In the genomic region with DNA sequence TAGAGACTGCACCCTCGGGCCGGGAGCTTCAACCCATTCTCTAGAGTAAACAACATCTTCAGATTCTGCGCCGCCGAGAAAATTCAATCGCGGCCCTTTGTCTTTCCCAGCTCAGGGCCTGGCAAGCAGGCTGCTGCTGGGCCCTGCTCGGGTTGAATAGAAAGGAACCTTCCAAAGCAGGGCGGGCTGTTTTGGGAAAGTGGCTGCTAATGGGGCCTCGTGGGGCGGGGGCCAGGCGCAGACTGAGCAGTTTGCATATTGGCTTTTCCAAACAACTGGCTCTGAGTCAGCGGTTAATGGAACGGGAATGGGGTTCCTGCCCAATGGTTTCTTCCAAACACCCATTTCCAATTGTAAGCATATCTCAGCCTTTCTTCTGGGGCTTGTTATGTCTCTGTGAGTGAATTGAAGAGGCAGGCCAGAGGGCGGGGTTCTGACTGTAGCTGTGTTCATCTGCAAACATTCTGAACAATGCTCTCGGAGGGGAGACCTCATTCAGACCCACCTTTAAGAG, we compare ENCODE assay signal across 9 mouse cellular contexts.
DNase-seq lines count a peak whose midpoint lies in the region; ATAC-seq lines count a peak whose summit lies in the region.
"Had no signal": no experiment of that assay in that cellular context is flagged by ENCODE, and none has a peak within 500 bp of the region (broad histone marks: within the 10 kb centered on the region; RNA-seq: fewer than 3 reads in every experiment).

No protein-coding gene starts in this region.

- no peaks in the 10 kb centered on the region for H3K36me3 ChIP-seq in hindbrain, embryonic 16.5 days (ENCODE audit: control insufficient read depth, insufficient read depth, low read length)
- H3K36me3 ChIP-seq in limb, embryonic 15.5 days: no peaks in the 10 kb centered on the region

- peak overlapping the region; percentile 33 for H3K4me2 ChIP-seq in hindbrain, embryonic 16.5 days (ENCODE audit: low read length)
- 0 out of 2 replicates have a peak overlapping the region, but pooled peaks have one; percentile 6 for H3K4me2 ChIP-seq in limb, embryonic 15.5 days

- H3K27me3 ChIP-seq in hindbrain, embryonic 16.5 days (replicated peaks; ENCODE audit: control insufficient read depth, insufficient read depth, low read length): no peaks in the 10 kb centered on the region
- no peaks in the 10 kb centered on the region for H3K27me3 ChIP-seq in limb, embryonic 15.5 days

- H3K27ac ChIP-seq in hindbrain, embryonic 16.5 days (ENCODE audit: low read depth, low read length): peak overlapping the region; percentile 52
- H3K27ac ChIP-seq in limb, embryonic 15.5 days: peak overlapping the region; percentile 75
- H3K27ac ChIP-seq: liver, embryonic 14.5 days had no signal

- H3K4me1 ChIP-seq in hindbrain, embryonic 16.5 days (ENCODE audit: control insufficient read depth, insufficient read depth, low read depth, low read length): peaks cover 2% of the 10 kb centered on the region; the same call in 1 of the 2 replicates
- H3K4me1 ChIP-seq in limb, embryonic 15.5 days: peaks cover 24% of the 10 kb centered on the region

- ATAC-seq in hindbrain, embryonic 16.5 days: peak; percentile 91
- ATAC-seq in limb, embryonic 15.5 days (ENCODE audit: insufficient number of reproducible peaks, low FRiP score, low TSS enrichment, low read depth): peak; percentile 82; the same call in 1 of the 2 replicates

- H3K4me3 ChIP-seq in hindbrain, embryonic 16.5 days (ENCODE audit: low read length): no peak overlapping the region
- no peak overlapping the region for H3K4me3 ChIP-seq in limb, embryonic 15.5 days

- intact Hi-C loops in gastrocnemius, postnatal 14 days (cut with DNase I; ENCODE audit: low total_unique reads): no loop called here

- peak overlapping the region; percentile 36; the same call in 1 of the 2 replicates for H3K9ac ChIP-seq in hindbrain, embryonic 16.5 days (ENCODE audit: low read depth, low read length)
- no peak overlapping the region for H3K9ac ChIP-seq in limb, embryonic 15.5 days
- H3K9ac ChIP-seq: liver, embryonic 14.5 days had no signal

- no peaks in the 10 kb centered on the region for H3K9me3 ChIP-seq in hindbrain, embryonic 16.5 days (ENCODE audit: control insufficient read depth, low read length)
- H3K9me3 ChIP-seq in limb, embryonic 15.5 days: no peaks in the 10 kb centered on the region

- peak; percentile 95 for DNase-seq in Muller cell, postnatal 12 days (ENCODE audit: inconsistent ontology term)
- peak; percentile 63 for DNase-seq in embryo, embryonic 11 days
- peak; percentile 84 for DNase-seq in gastrocnemius, postnatal 14 days
- DNase-seq in ovary, adult 18-20 months (ENCODE audit: low spot score): peak; percentile 70
- DNase-seq in urinary bladder, postnatal 4 days (ENCODE audit: low spot score in 2 of 2): peak; percentile 68 to 69
- no peak for DNase-seq in B cell, adult 2 months

- 6% methylated on average over 16 of the region's 16 CpGs for WGBS in hindbrain, embryonic 16.5 days
- 24% methylated on average over 16 of the region's 16 CpGs for WGBS in limb, embryonic 15.5 days

Comparison
In these comparisons a context has a peak if more than half of its experiments do, and no peak if none do; other contexts are left out.
1. DNase-seq: peak in Muller cell, postnatal 12 days (single experiment), embryo, embryonic 11 days (single experiment), gastrocnemius, postnatal 14 days (single experiment), ovary, adult 18-20 months (single experiment) and urinary bladder, postnatal 4 days (2 of 2); none in B cell, adult 2 months (0 of 2).